Mouse (Mus musculus) lung, adult 2 months (tissue): ENCODE results near the gene Slc37a3.

Experiments
- CTCF ChIP-seq: fragments of 200-500 bp; IDR thresholded peaks from 2 replicates; pipeline ENCODE4 v1.5.1; 2011; ENCODE audit warnings: mild to moderate bottlenecking, low read length, control low read depth; ENCODE audit not compliant: insufficient read depth
- POLR2A ChIP-seq: fragments of 200-500 bp; IDR thresholded peaks from 2 replicates; pipeline ENCODE4 v1.6.1; 2011; ENCODE audit warnings: low read depth, mild to moderate bottlenecking, control low read depth, low read length, borderline replicate concordance; ENCODE audit errors: extremely low read depth

DNA sequence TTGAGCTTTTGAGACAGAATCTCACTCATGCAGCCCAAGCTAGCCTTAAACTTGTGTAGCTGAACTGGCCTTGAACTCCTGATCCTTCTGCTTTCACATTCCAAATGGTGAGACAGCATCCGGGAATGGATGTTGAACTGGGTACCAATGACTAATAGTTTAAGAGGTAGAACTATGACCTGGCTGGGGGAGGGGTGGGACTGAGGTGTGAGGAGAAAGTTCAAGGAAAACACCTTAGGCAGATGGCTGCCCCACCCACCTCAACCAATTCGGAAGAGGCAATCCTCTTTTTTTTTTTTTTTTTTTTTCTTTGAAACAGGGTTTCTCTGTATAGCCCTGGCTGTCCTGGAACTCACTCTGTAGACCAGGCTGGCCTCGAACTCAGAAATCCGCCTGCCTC is 49.2 kb upstream of the Slc37a3 start:
- TF ChIP-seq CTCF (no peak), POLR2A (no peak)
